Mouse (Mus musculus): ENCODE results near the gene Zdhhc18.
A peak's percentile ranks its signal among the peaks of the same experiment; 100 is the strongest.

Gene Zdhhc18

GRCm38 (mm10) chr4:133630326-133630920 is 19.5 kb downstream of the Zdhhc18 start:
- no peak for DNase-seq

GRCm38 (mm10) chr4:133629191-133629590 is 20.8 kb downstream of the Zdhhc18 start:
- DNase-seq: no peak

- no peak for DNase-seq
These were observed 21.4 kb downstream of the Zdhhc18 start for GRCm38 (mm10) chr4:133628517-133628916.

- DNase-seq: no peak
These were observed 22.9 kb downstream of the Zdhhc18 start for GRCm38 (mm10) chr4:133627039-133627438.

GRCm38 (mm10) chr4:133626621-133627020 is 23.3 kb downstream of the Zdhhc18 start:
- no peak for DNase-seq

- DNase-seq: no peak
These were observed 23.7 kb downstream of the Zdhhc18 start for GRCm38 (mm10) chr4:133626221-133626620.

- peak; percentile 79 for DNase-seq
These were observed 24.3 kb downstream of the Zdhhc18 start for GRCm38 (mm10) chr4:133625621-133626071.

- DNase-seq: no peak
These were observed 25.1 kb downstream of the Zdhhc18 start for GRCm38 (mm10) chr4:133624830-133625229.

GRCm38 (mm10) chr4:133622161-133622695 is 27.7 kb downstream of the Zdhhc18 start:
- no peak for DNase-seq

- no peak for DNase-seq
These were observed 29.3 kb downstream of the Zdhhc18 start for GRCm38 (mm10) chr4:133620668-133621067.

- DNase-seq: no peak
These were observed 30.3 kb downstream of the Zdhhc18 start for GRCm38 (mm10) chr4:133619473-133620136.

GRCm38 (mm10) chr4:133617936-133618335 is 32.0 kb downstream of the Zdhhc18 start:
- DNase-seq: no peak

- no peak for DNase-seq
These were observed 34.5 kb downstream of the Zdhhc18 start for GRCm38 (mm10) chr4:133615416-133615815.

GRCm38 (mm10) chr4:133614274-133614761 is 35.6 kb downstream of the Zdhhc18 start:
- peak; percentile 77 for DNase-seq

GRCm38 (mm10) chr4:133613867-133614266 is 36.1 kb downstream of the Zdhhc18 start:
- DNase-seq: no peak

- no peak for DNase-seq
These were observed 36.9 kb downstream of the Zdhhc18 start for GRCm38 (mm10) chr4:133613026-133613425.

- no peak for DNase-seq
These were observed 37.5 kb downstream of the Zdhhc18 start for GRCm38 (mm10) chr4:133612416-133612815.

GRCm38 (mm10) chr4:133611815-133612214 is 38.1 kb downstream of the Zdhhc18 start:
- no peak for DNase-seq

- peak; percentile 93 for DNase-seq
These were observed 40.2 kb downstream of the Zdhhc18 start for GRCm38 (mm10) chr4:133609719-133610118.

GRCm38 (mm10) chr4:133607284-133607683 is 42.7 kb downstream of the Zdhhc18 start:
- no peak for DNase-seq

GRCm38 (mm10) chr4:133605330-133605729 is 44.6 kb downstream of the Zdhhc18 start:
- DNase-seq: no peak

GRCm38 (mm10) chr4:133604856-133605255 is 45.1 kb downstream of the Zdhhc18 start:
- DNase-seq: no peak

- DNase-seq: no peak
These were observed 45.8 kb downstream of the Zdhhc18 start for GRCm38 (mm10) chr4:133604175-133604574.

- DNase-seq: no peak
These were observed 46.9 kb downstream of the Zdhhc18 start for GRCm38 (mm10) chr4:133603056-133603455.
